Mouse (Mus musculus) spleen, adult 2 months (tissue): ENCODE measurements at regions not wholly inside any gene's neighbourhood (a gene's known extent, or its start where the extent isn't known, plus 50 kb on each side); places are given as distances from the start of the nearest gene placed in this dataset.

Source experiments
- CTCF ChIP-seq: fragments of 200-500 bp; IDR thresholded peaks from 2 replicates; pipeline ENCODE4 v1.5.1; 2011; ENCODE audit warnings: mild to moderate bottlenecking, inconsistent platforms; ENCODE audit not compliant: insufficient read depth, insufficient read length, insufficient replicate concordance; ENCODE audit errors: extremely low read depth
- POLR2A ChIP-seq: fragments of 200-500 bp; IDR thresholded peaks from 2 replicates; pipeline ENCODE4 v1.6.1; 2011; ENCODE audit warnings: low read depth, low read length, inconsistent platforms

DNA sequence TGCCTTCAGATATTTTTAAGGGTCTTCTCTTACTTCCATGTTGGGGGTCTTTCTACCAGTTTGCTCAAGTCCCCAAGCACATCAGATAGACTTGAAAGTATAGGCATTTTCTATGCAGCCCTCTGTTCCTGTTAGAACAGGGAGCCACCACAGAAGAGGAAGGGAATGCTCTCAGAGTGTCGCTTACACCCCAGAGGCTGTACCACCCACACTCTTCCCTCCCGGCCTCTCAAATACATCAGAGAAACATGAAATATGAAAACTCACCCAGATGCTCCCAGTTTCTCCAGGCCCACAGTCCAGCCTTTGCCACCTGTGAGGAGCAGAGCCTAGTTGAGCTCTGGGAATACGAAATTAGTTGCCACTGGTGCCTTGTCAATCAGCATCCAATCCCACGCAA lies 423.2 kb upstream of the Meis1 start:
- TF ChIP-seq CTCF = no peak
- no peak for TF ChIP-seq POLR2A
